Mouse (Mus musculus): ENCODE measurements around the gene Susd6. TPM values are rescaled to one million over a fixed set of nuclear protein-coding genes. Genes with fewer than 3 reads are reported as not detected.
A peak's percentile ranks its signal among the peaks of the same experiment; 100 is the strongest.

Susd6 gene
- polyA plus RNA-seq, 1 experiment from 2014 or later = 22.3 TPM

GRCm38 (mm10) chr12:80885301-80886288 is 95.3 kb downstream of the Susd6 start:
- peak; percentile 47; the same call in 1 of the 2 replicates for ATAC-seq (ENCODE audit: insufficient number of reproducible peaks, insufficient read depth, low FRiP score, low read depth)
- Histone ChIP-seq H3K9me3 (ENCODE audit: control insufficient read depth, low read length) (no peaks in the 10 kb centered on the region), H3K4me2 (ENCODE audit: low read length) (peak overlapping the region; percentile 60), H3K27me3 (ENCODE audit: control insufficient read depth, insufficient read depth, low read length) (no peaks in the 10 kb centered on the region), H3K9ac (ENCODE audit: low read length) (no peak overlapping the region), H3K27ac (replicated peaks in 1 of 2; ENCODE audit: control insufficient read depth in 1 of 2, insufficient read depth in 1 of 2, low read depth in 2 of 2, low read length in 2 of 2) (0 out of 4 replicates have a peak overlapping the region, but pooled peaks of 1 of the 2 experiments have one; percentile 39), H3K4me1 (ENCODE audit: control insufficient read depth in 2 of 2, insufficient read depth in 2 of 2, low read length in 2 of 2) (peaks cover 5 to 6% of the 10 kb centered on the region in 2 experiments), H3K36me3 (ENCODE audit: control insufficient read depth, insufficient read depth, low read length) (peaks cover 4% of the 10 kb centered on the region; the same call in 1 of the 2 replicates), H3K4me3 (ENCODE audit: control insufficient read depth in 1 of 2, insufficient read depth in 1 of 2, low read depth in 1 of 2, low read length in 2 of 2) (peak overlapping the region; percentile 25 to 28)
- WGBS = 29% methylated on average over 15 of the region's 15 CpGs

- Histone ChIP-seq H3K27me3 (ENCODE audit: control insufficient read depth, insufficient read depth, low read length) (no peaks in the 10 kb centered on the region), H3K4me2 (ENCODE audit: low read length) (no peak overlapping the region), H3K4me1 (ENCODE audit: control insufficient read depth in 2 of 2, insufficient read depth in 2 of 2, low read length in 2 of 2) (peaks cover 5 to 6% of the 10 kb centered on the region in 2 experiments), H3K36me3 (ENCODE audit: control insufficient read depth, insufficient read depth, low read length) (no peaks in the 10 kb centered on the region), H3K27ac (replicated peaks in 1 of 2; ENCODE audit: control insufficient read depth in 1 of 2, insufficient read depth in 1 of 2, low read depth in 2 of 2, low read length in 2 of 2) (no peak overlapping the region), H3K4me3 (ENCODE audit: control insufficient read depth in 1 of 2, insufficient read depth in 1 of 2, low read depth in 1 of 2, low read length in 2 of 2) (no peak overlapping the region), H3K9me3 (ENCODE audit: control insufficient read depth, low read length) (no peaks in the 10 kb centered on the region), H3K9ac (ENCODE audit: low read length) (no peak overlapping the region)
- no peak for ATAC-seq (ENCODE audit: insufficient number of reproducible peaks, insufficient read depth, low FRiP score, low read depth)
- 50% methylated on average over 2 of the region's 2 CpGs for WGBS
These were observed 96.7 kb downstream of the Susd6 start for GRCm38 (mm10) chr12:80887036-80887435.

GRCm38 (mm10) chr12:80889331-80889730 is 99.0 kb downstream of the Susd6 start:
- H3K36me3 ChIP-seq (ENCODE audit: control insufficient read depth, insufficient read depth, low read length) = no peaks in the 10 kb centered on the region
- no peaks in the 10 kb centered on the region for H3K9me3 ChIP-seq (ENCODE audit: control insufficient read depth, low read length)
- H3K4me3 ChIP-seq (ENCODE audit: control insufficient read depth in 1 of 2, insufficient read depth in 1 of 2, low read depth in 1 of 2, low read length in 2 of 2) = no peak overlapping the region
- no peak overlapping the region for H3K4me2 ChIP-seq (ENCODE audit: low read length)
- no peaks in the 10 kb centered on the region for H3K27me3 ChIP-seq (ENCODE audit: control insufficient read depth, insufficient read depth, low read length)
- H3K4me1 ChIP-seq (ENCODE audit: control insufficient read depth in 2 of 2, insufficient read depth in 2 of 2, low read length in 2 of 2) = peaks cover 5 to 6% of the 10 kb centered on the region in 2 experiments; a peak in 3 of 4 replicates
- ATAC-seq (ENCODE audit: insufficient number of reproducible peaks, insufficient read depth, low FRiP score, low read depth) = no peak
- 91% methylated on average over 3 of the region's 3 CpGs for WGBS
- H3K9ac ChIP-seq (ENCODE audit: low read length) = no peak overlapping the region
- no peak overlapping the region for H3K27ac ChIP-seq (replicated peaks in 1 of 2; ENCODE audit: control insufficient read depth in 1 of 2, insufficient read depth in 1 of 2, low read depth in 2 of 2, low read length in 2 of 2)

GRCm38 (mm10) chr12:80891074-80891473 is 100.8 kb downstream of the Susd6 start:
- H3K27me3 ChIP-seq (ENCODE audit: control insufficient read depth, insufficient read depth, low read length) = no peaks in the 10 kb centered on the region; the same call in 1 of the 2 replicates
- H3K36me3 ChIP-seq (ENCODE audit: control insufficient read depth, insufficient read depth, low read length) = no peaks in the 10 kb centered on the region
- ATAC-seq (ENCODE audit: insufficient number of reproducible peaks, insufficient read depth, low FRiP score, low read depth) = no peak
- H3K4me3 ChIP-seq (ENCODE audit: control insufficient read depth in 1 of 2, insufficient read depth in 1 of 2, low read depth in 1 of 2, low read length in 2 of 2) = no peak overlapping the region
- no peak overlapping the region for H3K9ac ChIP-seq (ENCODE audit: low read length)
- no peak overlapping the region for H3K4me2 ChIP-seq (ENCODE audit: low read length)
- no peak overlapping the region for H3K27ac ChIP-seq (replicated peaks in 1 of 2; ENCODE audit: control insufficient read depth in 1 of 2, insufficient read depth in 1 of 2, low read depth in 2 of 2, low read length in 2 of 2)
- H3K4me1 ChIP-seq (ENCODE audit: control insufficient read depth in 2 of 2, insufficient read depth in 2 of 2, low read length in 2 of 2) = peaks cover 0 to 3% of the 10 kb centered on the region in 2 experiments; a peak in 1 of 4 replicates
- no peaks in the 10 kb centered on the region for H3K9me3 ChIP-seq (ENCODE audit: control insufficient read depth, low read length)
- 87% methylated on average over 2 of the region's 2 CpGs for WGBS

- Histone ChIP-seq H3K4me1 (ENCODE audit: control insufficient read depth in 2 of 2, insufficient read depth in 2 of 2, low read length in 2 of 2) (peaks cover 0 to 3% of the 10 kb centered on the region in 2 experiments; a peak in 1 of 4 replicates), H3K27ac (replicated peaks in 1 of 2; ENCODE audit: control insufficient read depth in 1 of 2, insufficient read depth in 1 of 2, low read depth in 2 of 2, low read length in 2 of 2) (no peak overlapping the region), H3K27me3 (ENCODE audit: control insufficient read depth, insufficient read depth, low read length) (no peaks in the 10 kb centered on the region; the same call in 1 of the 2 replicates), H3K36me3 (ENCODE audit: control insufficient read depth, insufficient read depth, low read length) (no peaks in the 10 kb centered on the region), H3K4me2 (ENCODE audit: low read length) (no peak overlapping the region), H3K9me3 (ENCODE audit: control insufficient read depth, low read length) (peaks cover 3% of the 10 kb centered on the region; the same call in 1 of the 2 replicates), H3K4me3 (ENCODE audit: control insufficient read depth in 1 of 2, insufficient read depth in 1 of 2, low read depth in 1 of 2, low read length in 2 of 2) (no peak overlapping the region), H3K9ac (ENCODE audit: low read length) (no peak overlapping the region)
- WGBS = 90% methylated on average over 18 of the region's 18 CpGs
- ATAC-seq (ENCODE audit: insufficient number of reproducible peaks, insufficient read depth, low FRiP score, low read depth) = no peak
These were observed 103.6 kb downstream of the Susd6 start for GRCm38 (mm10) chr12:80893720-80894494.

- peak overlapping the region; percentile 45 for H3K4me2 ChIP-seq (ENCODE audit: low read length)
- WGBS = 14% methylated on average over 19 of the region's 19 CpGs
- H3K27me3 ChIP-seq (ENCODE audit: control insufficient read depth, insufficient read depth, low read length) = no peaks in the 10 kb centered on the region; the same call in 1 of the 2 replicates
- H3K27ac ChIP-seq (replicated peaks in 1 of 2; ENCODE audit: control insufficient read depth in 1 of 2, insufficient read depth in 1 of 2, low read depth in 2 of 2, low read length in 2 of 2) = no peak overlapping the region
- peaks cover 0 to 3% of the 10 kb centered on the region in 2 experiments; a peak in 1 of 4 replicates for H3K4me1 ChIP-seq (ENCODE audit: control insufficient read depth in 2 of 2, insufficient read depth in 2 of 2, low read length in 2 of 2)
- H3K36me3 ChIP-seq (ENCODE audit: control insufficient read depth, insufficient read depth, low read length) = no peaks in the 10 kb centered on the region
- ATAC-seq (ENCODE audit: insufficient number of reproducible peaks, insufficient read depth, low FRiP score, low read depth) = no peak
- peaks cover 3% of the 10 kb centered on the region; the same call in 1 of the 2 replicates for H3K9me3 ChIP-seq (ENCODE audit: control insufficient read depth, low read length)
- peak overlapping the region in 1 of 2 experiments; percentile 18; a peak in 1 of 4 replicates for H3K4me3 ChIP-seq (ENCODE audit: control insufficient read depth in 1 of 2, insufficient read depth in 1 of 2, low read depth in 1 of 2, low read length in 2 of 2)
- no peak overlapping the region for H3K9ac ChIP-seq (ENCODE audit: low read length)
These were observed 104.8 kb downstream of the Susd6 start for GRCm38 (mm10) chr12:80894973-80895570.

- no peak overlapping the region for H3K4me3 ChIP-seq (ENCODE audit: control insufficient read depth in 1 of 2, insufficient read depth in 1 of 2, low read depth in 1 of 2, low read length in 2 of 2)
- no peaks in the 10 kb centered on the region for H3K27me3 ChIP-seq (ENCODE audit: control insufficient read depth, insufficient read depth, low read length)
- no peak overlapping the region for H3K9ac ChIP-seq (ENCODE audit: low read length)
- no peak for ATAC-seq (ENCODE audit: insufficient number of reproducible peaks, insufficient read depth, low FRiP score, low read depth)
- no peak overlapping the region for H3K27ac ChIP-seq (replicated peaks in 1 of 2; ENCODE audit: control insufficient read depth in 1 of 2, insufficient read depth in 1 of 2, low read depth in 2 of 2, low read length in 2 of 2)
- 0 out of 2 replicates have a peak, but pooled peaks cover 2% of the 10 kb centered on the region for H3K9me3 ChIP-seq (ENCODE audit: control insufficient read depth, low read length)
- no peak overlapping the region for H3K4me2 ChIP-seq (ENCODE audit: low read length)
- no peaks in the 10 kb centered on the region for H3K36me3 ChIP-seq (ENCODE audit: control insufficient read depth, insufficient read depth, low read length)
- H3K4me1 ChIP-seq (ENCODE audit: control insufficient read depth in 2 of 2, insufficient read depth in 2 of 2, low read length in 2 of 2) = no peaks in the 10 kb centered on the region
- WGBS = 70% methylated on average over 8 of the region's 8 CpGs
These were observed 119.3 kb downstream of the Susd6 start for GRCm38 (mm10) chr12:80909631-80910030.
